Mouse (Mus musculus) G1E (cell line): Measurements from ENCODE around the gene Kirrel.

Experiments
- CTCF ChIP-seq: IDR thresholded peaks from 2 replicates; pipeline ENCODE4 v1.5.1; 2012; ENCODE audit warnings: low read depth, low read length, inconsistent platforms, mixed read lengths
- GATA1 ChIP-seq: IDR thresholded peaks from 2 replicates; pipeline ENCODE4 v1.6.1; 2012; ENCODE audit warnings: borderline replicate concordance, low read length, inconsistent platforms, mixed read lengths
- TAL1 ChIP-seq: conservative IDR thresholded peaks from 2 replicates; pipeline ENCODE4 v1.6.1; 2012; ENCODE audit warnings: low read depth, low read length, inconsistent platforms, mixed read lengths

DNA sequence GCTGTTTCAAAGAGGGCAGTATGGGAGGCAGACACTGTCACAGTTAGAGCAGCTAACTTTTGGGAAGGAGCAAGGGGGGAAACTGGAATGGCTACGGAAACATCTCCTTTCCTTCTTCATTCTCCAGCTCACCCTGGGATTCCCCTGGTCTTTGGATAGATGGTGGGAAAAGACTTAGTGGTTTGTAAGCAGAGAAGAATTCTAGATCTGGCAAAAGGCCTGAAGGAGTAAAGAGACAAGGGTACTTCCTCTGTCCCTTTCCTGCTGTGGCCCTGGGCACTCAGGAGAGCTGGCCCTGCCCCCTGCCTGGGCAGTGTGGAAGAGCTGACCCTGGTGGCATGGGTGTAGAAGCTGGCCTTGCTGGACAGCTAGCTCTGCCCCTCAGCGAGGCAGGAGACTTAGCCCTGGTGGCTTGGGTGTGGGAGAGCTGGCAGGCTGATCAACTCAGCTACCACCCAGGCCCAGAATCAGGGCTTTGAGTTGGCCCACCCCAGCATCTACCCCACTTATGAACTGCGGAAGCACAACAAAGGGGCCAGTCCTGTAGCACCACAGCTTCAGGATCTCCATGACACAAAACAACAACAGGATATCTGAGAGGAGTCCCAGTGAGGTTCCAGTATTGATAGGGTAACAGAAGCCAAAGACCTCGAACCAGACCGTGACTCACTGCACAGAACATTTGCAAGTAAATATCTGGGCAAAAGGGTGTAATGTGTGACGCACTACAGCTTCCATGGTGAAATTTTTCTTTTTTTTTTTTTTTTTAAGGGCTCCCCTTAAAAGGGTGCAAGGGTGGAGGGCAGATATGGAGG is 58.6 kb downstream of the Kirrel start:
- TF ChIP-seq CTCF (no peak), TAL1 (no peak), GATA1 (no peak)
